Mouse (Mus musculus): ENCODE results near the gene Cdca7.

DNA sequence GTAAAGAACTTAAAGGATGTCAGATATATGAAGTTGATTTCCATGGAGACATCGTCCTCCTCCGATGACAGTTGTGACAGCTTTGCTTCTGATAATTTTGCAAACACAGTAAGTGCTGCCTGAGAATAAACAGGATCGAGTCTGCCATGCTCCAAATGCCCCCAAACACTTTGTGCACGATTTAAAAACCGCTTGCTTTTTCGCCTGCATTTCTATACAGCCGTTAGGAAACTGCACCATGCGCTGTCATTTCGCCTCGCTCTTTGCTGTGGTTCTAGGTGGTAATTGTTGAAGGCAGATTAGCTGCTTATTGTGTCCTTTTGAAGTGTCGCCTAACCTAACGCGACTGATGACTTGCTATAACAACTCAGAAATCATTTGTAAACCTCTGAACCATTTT is 3.0 kb downstream of the Cdca7 start:
- TF ChIP-seq POLR2A (IDR thresholded peaks at IDR 0.05; ENCODE audit: insufficient read length, low read depth) (no peak), TCF3 (IDR thresholded peaks at IDR 0.05; ENCODE audit: insufficient read length, low read depth) (no peak), USF1 (IDR thresholded peaks at IDR 0.05; ENCODE audit: low read depth) (no peak), POLR2AphosphoS2 (IDR thresholded peaks at IDR 0.05; ENCODE audit: insufficient read length, low read depth) (no peak), TCF12 (IDR thresholded peaks at IDR 0.05; ENCODE audit: insufficient read depth, poor library complexity, severe bottlenecking) (no peak), MYOD1 (IDR thresholded peaks at IDR 0.05; ENCODE audit: control insufficient read depth in 1 of 3, insufficient read length in 2 of 3, low read depth in 2 of 3) (no peak), MAX (IDR thresholded peaks at IDR 0.05; ENCODE audit: low read depth) (no peak), CEBPB (IDR thresholded peaks at IDR 0.05; ENCODE audit: insufficient read depth, poor library complexity, severe bottlenecking) (no peak), E2F4 (IDR thresholded peaks at IDR 0.05; ENCODE audit: insufficient read depth) (no peak), MYOG (IDR thresholded peaks at IDR 0.05; ENCODE audit: control insufficient read depth in 1 of 3, insufficient read depth in 1 of 3, insufficient read length in 2 of 3, low read depth in 2 of 3) (no peak), SRF (IDR thresholded peaks at IDR 0.05; ENCODE audit: control insufficient read depth, insufficient read length, low read depth) (no peak)
